ENCODE assay signal across 16 mouse cellular contexts in the genomic region with DNA sequence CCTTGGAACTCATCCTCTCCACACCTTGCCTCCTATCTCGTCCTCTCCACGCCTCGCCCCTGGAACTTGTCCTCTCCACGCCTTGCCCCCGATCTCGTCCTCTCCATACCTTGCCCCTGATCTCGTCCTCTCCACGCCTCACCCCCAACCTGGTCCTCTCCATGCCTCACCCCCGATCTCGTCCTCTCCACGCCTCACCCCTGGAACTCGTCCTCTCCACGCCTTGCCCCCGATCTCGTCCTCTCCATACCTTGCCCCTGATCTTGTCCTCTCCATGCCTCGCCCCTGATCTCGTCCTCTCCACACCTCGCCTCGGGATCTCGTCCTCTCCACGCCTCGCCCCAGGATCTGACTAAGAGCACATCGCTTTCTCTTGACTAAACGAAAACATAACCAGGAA.
"Had no signal": no experiment of that assay in that cellular context is flagged by ENCODE, and none has a peak within 500 bp of the region (broad histone marks: within the 10 kb centered on the region; RNA-seq: fewer than 3 reads in every experiment).

No protein-coding gene starts in this region.

- H3K4me3 ChIP-seq: midbrain, embryonic 10.5 days; midbrain, embryonic 13.5 days; midbrain, embryonic 15.5 days; neural tube, embryonic 12.5 days had no signal

- ATAC-seq: midbrain, embryonic 13.5 days; midbrain, embryonic 15.5 days had no signal

- H3K4me1 ChIP-seq: midbrain, embryonic 10.5 days; midbrain, embryonic 13.5 days; midbrain, embryonic 15.5 days; neural tube, embryonic 12.5 days had no signal

- H3K9me3 ChIP-seq: midbrain, embryonic 10.5 days; midbrain, embryonic 13.5 days; midbrain, embryonic 15.5 days; neural tube, embryonic 12.5 days had no signal

- H3K27me3 ChIP-seq: midbrain, embryonic 13.5 days; midbrain, embryonic 15.5 days; neural tube, embryonic 12.5 days had no signal

- H3K27ac ChIP-seq: liver, embryonic 14.5 days; midbrain, embryonic 10.5 days; midbrain, embryonic 13.5 days; midbrain, embryonic 15.5 days; neural tube, embryonic 12.5 days had no signal

- H3K36me3 ChIP-seq: midbrain, embryonic 10.5 days; midbrain, embryonic 13.5 days; midbrain, embryonic 15.5 days; neural tube, embryonic 12.5 days had no signal

- H3K9ac ChIP-seq: liver, embryonic 14.5 days; lung, embryonic 14.5 days; midbrain, embryonic 13.5 days; midbrain, embryonic 15.5 days; neural tube, embryonic 12.5 days had no signal

- H3K4me2 ChIP-seq: lung, embryonic 14.5 days; midbrain, embryonic 13.5 days; midbrain, embryonic 15.5 days; neural tube, embryonic 12.5 days had no signal

- DNase-seq: lung, adult 18-20 months; lung, embryonic 14.5 days; lung, postnatal 10 days; lung, postnatal 4 days; retina, postnatal 1 day; right cerebral cortex, adult 18-20 months; right cerebral cortex, postnatal 25 days; spleen, adult 18-20 months; thymus, adult 18-20 months; thymus, postnatal 14 days; thymus, postnatal 36 days had no signal
